Mouse (Mus musculus) kidney, postnatal 4 days (tissue): ENCODE results near the gene Mogat2.

ENCODE experiments used
- DNase-seq, 2 experiments: peaks; one replicate each; pipeline ENCODE4 v3.0.0; 2021; ENCODE audit warnings: mixed read lengths in 2 of 2

Gene Mogat2

GRCm38 (mm10) chr7:99191411-99191810 is 47.0 kb downstream of the Mogat2 start:
- DNase-seq: no peak

GRCm38 (mm10) chr7:99189885-99190284 is 48.5 kb downstream of the Mogat2 start:
- DNase-seq: no peak

DNA sequence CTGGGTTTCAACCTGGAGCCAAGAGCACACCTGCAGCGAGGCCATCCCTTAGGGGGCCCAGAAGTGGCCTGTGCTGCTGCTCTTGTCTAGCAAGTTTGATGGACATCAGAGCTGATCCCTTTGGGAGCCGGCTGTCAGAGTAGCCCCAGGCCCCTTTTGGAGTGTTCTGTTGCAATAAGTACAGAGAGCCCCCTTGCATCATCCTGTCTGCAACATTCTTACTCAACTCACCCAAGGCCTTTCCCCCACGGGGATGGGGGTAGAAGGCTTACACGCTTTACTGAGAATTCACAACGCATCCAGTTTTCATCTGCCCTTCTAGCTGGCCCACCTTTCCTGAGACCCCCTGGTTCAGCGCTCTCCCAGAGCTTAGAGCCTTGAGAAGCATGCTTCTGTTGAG is 49.8 kb downstream of the Mogat2 start:
- no peak for DNase-seq

DNA sequence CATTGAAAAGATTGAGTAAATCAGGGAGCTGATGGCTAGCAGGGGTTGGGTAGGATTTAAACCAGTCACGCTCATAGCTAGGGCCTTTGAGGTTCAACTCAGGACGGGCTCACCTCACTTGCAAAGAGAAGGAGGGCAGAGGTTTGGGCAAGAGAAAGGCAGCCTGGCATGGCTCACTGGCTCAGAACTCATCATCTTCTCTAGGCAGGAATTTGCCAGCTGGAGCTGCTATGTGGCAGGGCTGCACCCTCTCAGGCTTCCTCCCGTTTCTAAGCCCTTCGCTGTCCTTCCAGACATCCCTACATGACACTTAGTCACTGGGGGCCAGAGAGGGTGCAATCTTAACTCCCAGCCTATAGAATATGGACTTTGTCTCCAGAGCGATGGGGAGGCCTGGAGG is 51.0 kb downstream of the Mogat2 start:
- DNase-seq: no peak

DNA sequence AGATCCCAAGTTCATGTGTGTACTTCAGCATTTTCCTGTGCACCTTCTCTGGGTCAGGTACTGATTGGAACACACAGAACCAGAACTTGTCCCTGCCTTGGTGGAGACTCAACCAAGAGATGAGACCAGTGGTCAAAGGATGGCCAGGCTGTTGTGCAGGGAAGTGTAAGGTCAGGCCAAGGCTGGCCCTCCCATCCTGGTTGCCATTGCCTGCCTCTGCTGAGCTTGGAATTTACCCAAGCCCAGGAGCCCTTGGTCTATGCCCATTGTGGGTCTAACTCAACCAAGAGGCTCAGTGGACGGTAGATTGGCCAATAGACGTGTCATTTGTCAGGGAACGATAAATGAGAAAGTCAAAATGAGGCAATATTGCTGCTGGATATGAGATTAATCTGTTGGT is 53.0 kb downstream of the Mogat2 start:
- no peak for DNase-seq

DNA sequence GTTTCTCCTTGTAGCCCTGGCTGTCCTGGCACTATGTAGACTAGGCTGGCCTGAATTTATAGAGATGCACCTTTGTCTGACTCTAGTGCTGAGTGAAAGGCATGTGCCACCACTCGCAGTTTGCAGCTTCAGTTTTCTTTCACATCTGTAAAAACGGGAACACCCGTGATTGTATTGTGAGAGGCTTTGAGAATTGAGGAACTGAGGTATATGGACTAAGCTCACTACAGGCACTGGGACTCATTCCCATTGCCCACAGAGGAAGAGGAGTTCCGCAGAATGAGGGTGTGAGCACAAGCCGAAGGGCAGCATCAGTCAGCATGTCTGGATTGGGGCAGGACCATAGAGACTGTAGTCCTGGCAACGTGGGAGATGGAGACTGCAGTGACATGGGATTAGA is 54.7 kb downstream of the Mogat2 start:
- no peak for DNase-seq

DNA sequence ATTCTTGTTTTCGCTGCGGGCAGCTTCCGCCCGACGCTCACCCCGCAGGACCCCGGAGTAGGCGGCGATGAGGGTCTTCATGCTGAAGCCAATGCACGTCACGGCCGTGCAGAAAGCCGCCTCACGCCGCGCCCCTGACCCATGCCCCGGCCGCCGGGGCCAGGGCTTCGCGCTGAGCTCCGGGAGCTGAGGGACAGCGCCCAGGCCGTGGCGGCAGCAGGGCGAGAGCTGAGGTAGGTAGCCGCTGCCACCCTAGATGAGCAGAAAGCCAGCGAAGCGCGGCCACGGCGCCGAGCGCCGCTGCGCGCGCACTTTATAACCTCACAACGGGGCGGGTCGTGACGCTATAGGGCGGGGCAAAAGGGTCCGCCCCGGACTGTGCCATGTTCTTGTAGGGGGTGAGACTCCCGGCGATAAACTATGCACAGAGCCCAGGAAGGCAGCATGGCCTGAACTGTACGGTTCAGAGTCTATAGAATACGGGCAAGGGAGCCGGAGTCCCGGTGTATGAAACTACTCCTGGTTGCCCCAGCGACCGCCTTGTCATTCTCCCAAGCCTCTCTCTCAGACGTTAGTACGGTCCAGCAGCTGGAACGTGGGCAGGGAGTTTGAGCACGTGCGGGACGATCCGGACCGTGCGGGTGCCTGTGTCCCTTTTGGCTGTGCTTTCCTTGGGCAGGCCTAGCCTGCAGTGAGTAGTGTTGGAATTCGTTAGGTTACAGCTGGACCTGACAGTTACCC is 55.8 kb downstream of the Mogat2 start, which contains the start of gene Dgat2:
TSS of gene Dgat2 (minus strand) at position 288 of the 741 bp plus-strand sequence.
- DNase-seq: peak; percentile 93 to 95

DNA sequence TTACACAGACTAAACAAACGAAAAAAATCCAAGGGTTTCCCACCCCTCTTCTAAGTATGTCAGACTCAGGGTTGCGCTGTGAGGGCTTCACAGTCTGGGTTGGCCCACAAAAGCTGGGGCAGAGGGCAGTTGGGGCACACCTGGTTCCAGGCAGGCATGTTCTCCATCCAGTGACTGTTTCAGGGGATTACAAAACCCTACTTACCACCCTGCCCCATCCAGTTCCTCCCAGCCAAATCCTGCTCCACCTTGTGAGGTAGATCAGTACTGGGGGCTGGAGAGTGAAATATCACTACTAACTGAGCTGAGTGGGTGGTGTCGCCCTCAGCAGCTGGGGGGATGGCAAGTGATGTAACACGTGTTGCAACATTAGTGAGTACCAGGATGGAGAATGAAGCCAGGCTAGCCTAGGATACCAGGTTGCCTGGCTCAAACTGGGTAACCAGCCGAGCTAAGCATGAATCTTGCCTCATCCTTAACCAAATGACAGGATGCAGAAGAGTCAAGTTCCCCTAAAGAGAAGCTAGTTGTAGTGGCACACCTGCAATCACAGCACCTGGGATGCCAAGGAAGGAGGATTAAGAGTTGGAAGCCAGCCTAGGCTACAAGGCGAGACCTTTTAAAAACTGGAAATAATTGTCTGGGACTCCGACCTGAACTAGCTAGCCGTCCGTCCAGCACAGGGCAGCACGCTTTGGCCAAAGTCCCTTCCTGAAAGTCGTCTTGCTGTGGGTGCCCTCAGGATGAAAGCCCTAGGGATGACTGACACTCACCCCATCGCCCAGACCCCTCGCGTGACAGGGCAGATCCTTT is 56.6 kb downstream of the Mogat2 start:
- DNase-seq: no peak

DNA sequence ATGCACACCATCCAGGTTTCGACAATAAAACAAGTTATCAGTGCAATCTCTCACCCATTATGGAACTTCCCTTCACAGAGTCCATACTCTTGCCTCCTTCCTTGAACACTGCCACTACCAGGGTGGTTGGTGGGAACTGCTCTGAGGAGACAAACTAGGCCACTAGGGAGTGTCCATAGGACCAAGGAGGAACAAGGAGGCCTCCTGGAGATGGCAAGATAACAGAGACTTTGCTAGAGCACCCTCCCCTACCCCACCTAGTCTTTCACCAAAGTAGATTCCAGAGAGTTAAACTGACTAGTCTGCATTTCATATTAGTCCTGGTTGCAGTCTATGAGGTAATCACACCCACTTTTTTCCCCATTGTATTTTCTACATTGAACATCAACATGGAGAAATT is 58.3 kb downstream of the Mogat2 start:
- no peak for DNase-seq

DNA sequence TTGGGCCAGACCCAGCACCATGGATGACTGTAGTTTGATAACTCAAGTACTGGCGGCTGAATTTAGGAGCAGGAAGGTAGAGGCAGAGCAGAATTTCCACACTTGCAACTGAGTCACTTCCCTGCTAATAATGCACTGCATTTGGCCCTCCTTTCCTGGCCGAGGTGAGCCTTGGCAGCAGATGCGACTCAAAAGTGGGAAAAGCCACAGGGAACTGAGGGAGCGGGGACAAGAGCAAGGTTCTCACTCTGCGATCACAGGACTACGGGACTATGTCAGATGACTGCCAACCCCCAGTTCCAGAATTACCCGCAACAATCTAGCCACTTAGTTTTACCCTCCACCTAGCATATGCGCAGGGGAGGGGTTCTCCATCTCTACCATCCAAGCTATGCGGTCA is 59.1 kb downstream of the Mogat2 start:
- no peak for DNase-seq

- no peak for DNase-seq
These were observed 61.0 kb downstream of the Mogat2 start for GRCm38 (mm10) chr7:99177386-99177785.

DNA sequence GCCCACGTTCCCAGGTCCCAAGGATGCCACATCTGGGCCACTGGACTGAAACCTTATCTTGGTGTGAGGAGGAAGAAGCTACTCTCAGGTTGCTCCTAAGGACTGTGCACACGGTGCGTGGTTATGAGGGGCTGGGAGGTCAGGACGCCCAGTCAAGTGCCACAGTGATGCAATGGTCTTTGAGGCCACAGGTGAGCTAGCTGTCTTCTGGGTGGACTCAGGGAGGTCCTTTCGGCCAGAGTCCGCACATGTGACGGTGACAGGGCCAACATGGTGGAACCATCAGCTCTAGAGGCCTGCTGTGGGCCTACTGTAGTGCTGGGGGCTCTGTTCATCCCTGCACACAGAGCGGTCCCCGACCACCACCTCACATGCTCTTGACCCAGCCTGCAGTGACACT is 62.8 kb downstream of the Mogat2 start:
- no peak for DNase-seq

- no peak for DNase-seq
These were observed 63.3 kb downstream of the Mogat2 start for GRCm38 (mm10) chr7:99175118-99175517.

DNA sequence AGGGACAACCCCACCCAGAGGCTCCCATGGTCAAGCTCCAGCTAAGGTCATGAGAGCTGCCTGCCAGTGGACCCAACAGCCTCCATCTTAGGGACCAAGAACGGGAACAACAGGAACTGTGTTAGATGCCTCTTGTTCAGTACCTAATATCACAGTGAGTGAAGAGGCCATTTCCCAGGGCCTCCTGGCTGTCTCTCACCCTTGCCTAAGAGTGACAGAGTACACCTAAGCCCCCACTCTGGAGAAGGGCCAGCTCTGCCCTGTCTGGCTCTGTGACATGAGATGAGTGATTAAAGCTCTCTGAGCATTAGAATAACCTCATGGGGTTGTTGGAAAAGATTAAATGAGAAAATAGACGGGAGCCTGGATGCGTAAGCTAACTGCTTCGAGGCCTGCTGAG is 64.4 kb downstream of the Mogat2 start:
- no peak for DNase-seq

- DNase-seq: peak in 1 of 2 experiments; percentile 40
These were observed 65.5 kb downstream of the Mogat2 start for GRCm38 (mm10) chr7:99172898-99173297.

GRCm38 (mm10) chr7:99171730-99172463 is 66.5 kb downstream of the Mogat2 start:
- peak; percentile 36 to 61 for DNase-seq

- no peak for DNase-seq
These were observed 67.9 kb downstream of the Mogat2 start for GRCm38 (mm10) chr7:99170519-99170918.

- DNase-seq: no peak
These were observed 68.6 kb downstream of the Mogat2 start for GRCm38 (mm10) chr7:99169717-99170403.
